Mouse (Mus musculus): ENCODE data around the gene Acbd6. TPM values are rescaled to one million over a fixed set of nuclear protein-coding genes. Genes with fewer than 3 reads are reported as not detected.

Gene Acbd6
- polyA plus RNA-seq, 1 experiment from 2014 or later, result 92.8 TPM

DNA sequence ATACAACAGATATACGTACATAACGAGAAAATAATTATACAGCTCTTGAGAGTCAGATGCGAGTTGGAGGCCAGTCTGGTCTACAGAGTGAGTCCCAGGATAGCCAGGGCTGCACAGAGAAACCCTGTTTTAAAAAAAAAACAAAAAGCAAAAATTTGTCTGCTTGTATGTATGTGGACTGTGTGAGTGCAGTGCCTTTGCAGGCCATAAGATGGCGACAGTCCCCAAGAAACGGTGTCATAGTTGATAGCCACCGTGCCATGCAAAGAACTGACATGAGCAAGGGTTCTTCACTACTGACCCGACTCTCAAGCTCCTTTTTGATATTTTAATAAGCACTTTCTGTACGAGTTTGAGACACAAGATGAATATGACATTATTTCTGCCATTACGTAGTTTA, 10.2 kb downstream of the Acbd6 start:
- H3K36me3 ChIP-seq (ENCODE audit: control insufficient read depth, insufficient read depth, low read length), result peaks cover 9% of the 10 kb centered on the region
- ATAC-seq (ENCODE audit: insufficient number of reproducible peaks, low FRiP score, low TSS enrichment, low read depth), result no peak
- no peak for DNase-seq (ENCODE audit: low spot score)
- H3K4me2 ChIP-seq (ENCODE audit: low read depth, severe bottlenecking), result no peak overlapping the region
- H3K27ac ChIP-seq (replicated peaks; ENCODE audit: low read depth, low read length), result no peak overlapping the region
- H3K4me3 ChIP-seq (ENCODE audit: low read depth, low read length), result no peak overlapping the region
- no peaks in the 10 kb centered on the region for H3K4me1 ChIP-seq (ENCODE audit: control insufficient read depth, insufficient read depth, low read length)
- 0 out of 2 replicates have a peak, but pooled peaks cover 4% of the 10 kb centered on the region for H3K9me3 ChIP-seq (ENCODE audit: control insufficient read depth, low read length)
- no peak overlapping the region for H3K9ac ChIP-seq (ENCODE audit: low read length)
- WGBS, result 94% methylated on average over 9 of the region's 9 CpGs
- H3K27me3 ChIP-seq (ENCODE audit: control insufficient read depth, insufficient read depth, low read length), result no peaks in the 10 kb centered on the region

DNA sequence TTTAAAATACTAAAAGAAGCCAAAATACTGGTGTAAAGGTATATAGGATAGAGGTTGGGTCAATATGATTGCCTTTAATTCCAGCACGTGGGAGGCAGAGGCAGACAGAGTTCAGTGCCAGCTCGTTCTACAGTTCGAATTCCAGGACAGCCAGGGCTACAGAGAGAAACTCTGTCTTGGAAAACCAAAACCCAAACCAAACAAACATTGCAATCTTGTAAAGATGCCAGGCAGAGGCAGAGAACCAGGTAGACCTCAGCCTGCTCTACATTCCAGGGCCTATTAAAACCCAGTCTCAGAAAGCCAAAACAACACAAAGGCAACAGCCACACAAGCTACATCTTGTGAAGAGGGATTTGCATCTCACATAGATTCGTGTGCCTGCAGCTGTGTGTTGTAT, 11.4 kb downstream of the Acbd6 start:
- Histone ChIP-seq H3K9me3 (ENCODE audit: control insufficient read depth, low read length) (0 out of 2 replicates have a peak, but pooled peaks cover 4% of the 10 kb centered on the region), H3K36me3 (ENCODE audit: control insufficient read depth, insufficient read depth, low read length) (peaks cover 9% of the 10 kb centered on the region), H3K27me3 (ENCODE audit: control insufficient read depth, insufficient read depth, low read length) (no peaks in the 10 kb centered on the region), H3K27ac (replicated peaks; ENCODE audit: low read depth, low read length) (no peak overlapping the region), H3K4me2 (ENCODE audit: low read depth, severe bottlenecking) (no peak overlapping the region), H3K9ac (ENCODE audit: low read length) (no peak overlapping the region), H3K4me3 (ENCODE audit: low read depth, low read length) (no peak overlapping the region), H3K4me1 (ENCODE audit: control insufficient read depth, insufficient read depth, low read length) (no peaks in the 10 kb centered on the region)
- 97% methylated on average over 4 of the region's 4 CpGs for WGBS
- ATAC-seq (ENCODE audit: insufficient number of reproducible peaks, low FRiP score, low TSS enrichment, low read depth), result no peak
- DNase-seq (ENCODE audit: low spot score), result no peak

DNA sequence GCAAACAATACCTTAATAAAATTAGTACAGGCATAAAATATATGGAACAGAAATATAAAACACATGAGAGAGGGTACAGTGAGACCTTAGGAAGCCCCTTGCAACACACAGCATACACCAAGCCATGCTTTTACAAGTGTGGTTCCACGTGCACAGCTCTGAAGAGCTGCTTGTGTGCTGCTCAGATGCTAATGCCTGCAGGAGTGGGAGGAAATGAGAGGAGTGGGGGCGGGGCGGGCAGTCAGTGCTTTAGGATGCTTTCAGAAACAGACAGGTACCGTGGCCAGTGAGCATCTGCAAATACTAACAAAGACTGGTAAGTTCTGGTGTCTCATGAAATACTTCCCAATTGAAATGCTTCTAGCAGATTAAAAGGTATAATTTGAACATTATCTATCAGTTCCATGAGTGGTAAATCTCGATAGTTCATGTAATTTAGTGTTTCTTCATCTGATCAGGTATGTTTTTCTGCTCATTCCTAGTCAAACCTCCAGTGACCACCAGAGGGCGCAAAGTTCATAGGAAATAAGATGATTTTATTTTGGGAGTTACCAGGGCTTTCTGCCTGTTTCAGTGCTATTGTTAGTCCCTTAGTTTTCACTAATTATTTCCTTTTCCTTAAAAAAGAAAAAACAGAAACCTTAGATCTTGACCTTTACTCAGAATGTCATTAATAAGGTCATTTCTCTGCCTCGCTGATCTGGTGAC, 17.2 kb downstream of the Acbd6 start:
- H3K4me1 ChIP-seq (ENCODE audit: control insufficient read depth, insufficient read depth, low read length), result no peaks in the 10 kb centered on the region
- H3K27me3 ChIP-seq (ENCODE audit: control insufficient read depth, insufficient read depth, low read length), result no peaks in the 10 kb centered on the region
- no peak overlapping the region for H3K4me2 ChIP-seq (ENCODE audit: low read depth, severe bottlenecking)
- H3K4me3 ChIP-seq (ENCODE audit: low read depth, low read length), result no peak overlapping the region
- ATAC-seq (ENCODE audit: insufficient number of reproducible peaks, low FRiP score, low TSS enrichment, low read depth) (no peak), DNase-seq (ENCODE audit: low spot score) (peak; percentile 86)
- no peak overlapping the region for H3K27ac ChIP-seq (replicated peaks; ENCODE audit: low read depth, low read length)
- H3K9me3 ChIP-seq (ENCODE audit: control insufficient read depth, low read length), result no peaks in the 10 kb centered on the region
- WGBS, result 31% methylated on average over 7 of the region's 7 CpGs
- no peaks in the 10 kb centered on the region for H3K36me3 ChIP-seq (ENCODE audit: control insufficient read depth, insufficient read depth, low read length)
- H3K9ac ChIP-seq (ENCODE audit: low read length), result no peak overlapping the region

DNA sequence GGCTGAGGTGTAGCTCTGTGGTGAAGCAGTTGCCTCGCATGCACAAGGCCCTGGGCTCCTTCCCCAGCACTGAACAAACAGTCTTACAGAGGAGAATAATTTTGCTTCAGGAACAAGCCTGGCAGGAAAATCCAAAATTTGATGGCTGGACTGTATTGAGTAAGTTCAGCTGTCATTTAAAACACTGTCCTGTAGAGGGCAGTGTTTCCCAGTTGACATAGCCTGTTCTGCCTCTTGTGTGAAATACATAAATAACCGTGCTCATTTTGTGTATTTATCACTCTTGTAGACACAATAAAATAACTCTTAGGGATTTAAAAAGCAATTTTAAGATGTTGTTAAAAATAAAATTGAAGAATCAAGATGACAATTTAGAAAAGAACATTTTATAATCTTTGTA, 18.5 kb downstream of the Acbd6 start:
- Histone ChIP-seq H3K4me3 (ENCODE audit: low read depth, low read length) (no peak overlapping the region), H3K27ac (replicated peaks; ENCODE audit: low read depth, low read length) (no peak overlapping the region), H3K27me3 (ENCODE audit: control insufficient read depth, insufficient read depth, low read length) (no peaks in the 10 kb centered on the region), H3K9ac (ENCODE audit: low read length) (no peak overlapping the region), H3K9me3 (ENCODE audit: control insufficient read depth, low read length) (no peaks in the 10 kb centered on the region), H3K4me2 (ENCODE audit: low read depth, severe bottlenecking) (no peak overlapping the region), H3K36me3 (ENCODE audit: control insufficient read depth, insufficient read depth, low read length) (no peaks in the 10 kb centered on the region), H3K4me1 (ENCODE audit: control insufficient read depth, insufficient read depth, low read length) (no peaks in the 10 kb centered on the region)
- ATAC-seq (ENCODE audit: insufficient number of reproducible peaks, low FRiP score, low TSS enrichment, low read depth) (no peak), DNase-seq (ENCODE audit: low spot score) (peak; percentile 64)
- WGBS, result 36% methylated on average over 2 of the region's 2 CpGs

DNA sequence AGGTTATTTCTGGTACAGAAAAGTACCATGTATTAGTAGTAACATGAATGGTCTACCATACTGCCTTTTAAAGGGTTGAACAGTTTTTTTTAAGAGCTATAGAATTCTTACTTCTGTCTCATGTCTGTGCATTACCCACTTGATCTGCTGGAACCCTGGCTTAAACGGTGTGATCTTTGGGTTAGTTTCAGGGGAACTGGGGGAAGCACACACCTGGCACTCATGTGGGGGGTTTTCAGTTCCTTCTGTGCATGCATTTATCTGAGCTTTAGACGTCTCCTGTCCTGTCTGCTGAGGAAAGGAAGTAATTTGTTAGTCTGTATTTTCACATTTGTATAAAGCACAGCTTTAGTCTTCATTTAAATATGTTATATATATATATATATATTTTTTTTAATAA, 19.4 kb downstream of the Acbd6 start:
- Histone ChIP-seq H3K27ac (replicated peaks; ENCODE audit: low read depth, low read length) (no peak overlapping the region), H3K9me3 (ENCODE audit: control insufficient read depth, low read length) (no peaks in the 10 kb centered on the region), H3K27me3 (ENCODE audit: control insufficient read depth, insufficient read depth, low read length) (no peaks in the 10 kb centered on the region), H3K4me3 (ENCODE audit: low read depth, low read length) (no peak overlapping the region), H3K9ac (ENCODE audit: low read length) (no peak overlapping the region), H3K4me2 (ENCODE audit: low read depth, severe bottlenecking) (no peak overlapping the region), H3K36me3 (ENCODE audit: control insufficient read depth, insufficient read depth, low read length) (no peaks in the 10 kb centered on the region), H3K4me1 (ENCODE audit: control insufficient read depth, insufficient read depth, low read length) (no peaks in the 10 kb centered on the region)
- ATAC-seq (ENCODE audit: insufficient number of reproducible peaks, low FRiP score, low TSS enrichment, low read depth), result no peak
- DNase-seq (ENCODE audit: low spot score), result no peak
- WGBS, result 71% methylated on average over 2 of the region's 2 CpGs

DNA sequence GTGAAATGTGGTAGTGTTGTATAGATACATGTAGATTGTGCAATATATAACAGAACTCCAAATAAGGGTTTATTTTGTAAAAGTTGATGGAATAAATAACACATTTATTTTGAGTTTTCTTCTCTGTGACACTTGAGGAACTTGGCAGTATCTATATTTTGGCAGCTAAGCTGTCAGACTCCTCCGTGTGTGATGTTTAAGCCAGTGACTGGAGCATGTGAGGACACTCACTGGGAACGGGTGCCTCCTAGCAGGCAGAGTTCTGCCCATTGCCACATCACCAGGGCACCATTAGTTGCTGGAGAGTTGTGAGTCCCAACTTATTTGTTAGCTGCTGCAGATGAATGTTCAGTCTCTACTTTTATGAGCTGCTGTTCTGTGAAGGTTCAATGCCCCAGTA, 30.0 kb downstream of the Acbd6 start:
- Histone ChIP-seq H3K9me3 (ENCODE audit: control insufficient read depth, low read length) (no peaks in the 10 kb centered on the region), H3K4me1 (ENCODE audit: control insufficient read depth, insufficient read depth, low read length) (no peaks in the 10 kb centered on the region), H3K27ac (replicated peaks; ENCODE audit: low read depth, low read length) (no peak overlapping the region), H3K36me3 (ENCODE audit: control insufficient read depth, insufficient read depth, low read length) (no peaks in the 10 kb centered on the region), H3K4me3 (ENCODE audit: low read depth, low read length) (no peak overlapping the region), H3K4me2 (ENCODE audit: low read depth, severe bottlenecking) (no peak overlapping the region), H3K27me3 (ENCODE audit: control insufficient read depth, insufficient read depth, low read length) (no peaks in the 10 kb centered on the region), H3K9ac (ENCODE audit: low read length) (no peak overlapping the region)
- WGBS, result 85% methylated on average over 2 of the region's 2 CpGs
- ATAC-seq (ENCODE audit: insufficient number of reproducible peaks, low FRiP score, low TSS enrichment, low read depth) (no peak), DNase-seq (ENCODE audit: low spot score) (no peak)

DNA sequence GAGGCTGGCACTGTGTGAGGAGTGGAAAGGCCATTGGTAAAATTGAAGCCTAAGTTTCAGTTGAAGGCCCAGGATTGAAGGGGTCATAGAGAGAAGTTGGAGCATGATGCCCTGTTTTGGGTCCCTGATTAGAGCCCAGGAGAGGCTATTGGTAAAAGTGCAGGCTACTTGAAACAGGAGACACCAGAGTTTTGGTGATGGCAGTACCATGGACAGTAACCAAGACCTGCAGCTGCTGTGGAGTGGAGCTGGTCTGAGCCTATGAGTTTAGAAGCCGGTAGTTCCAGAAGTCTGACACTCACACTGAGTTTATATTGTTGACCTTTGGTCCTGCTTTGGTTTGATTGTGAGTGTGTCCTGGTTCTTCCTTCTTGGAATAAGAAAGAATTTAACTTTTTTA, 36.2 kb downstream of the Acbd6 start:
- Histone ChIP-seq H3K27ac (replicated peaks; ENCODE audit: low read depth, low read length) (no peak overlapping the region), H3K36me3 (ENCODE audit: control insufficient read depth, insufficient read depth, low read length) (no peaks in the 10 kb centered on the region), H3K9me3 (ENCODE audit: control insufficient read depth, low read length) (no peaks in the 10 kb centered on the region), H3K4me2 (ENCODE audit: low read depth, severe bottlenecking) (no peak overlapping the region), H3K9ac (ENCODE audit: low read length) (no peak overlapping the region), H3K4me3 (ENCODE audit: low read depth, low read length) (no peak overlapping the region), H3K27me3 (ENCODE audit: control insufficient read depth, insufficient read depth, low read length) (no peaks in the 10 kb centered on the region), H3K4me1 (ENCODE audit: control insufficient read depth, insufficient read depth, low read length) (no peaks in the 10 kb centered on the region)
- peak; percentile 54 for DNase-seq (ENCODE audit: low spot score)
- 48% methylated on average over 1 of the region's 1 CpGs for WGBS
- no peak for ATAC-seq (ENCODE audit: insufficient number of reproducible peaks, low FRiP score, low TSS enrichment, low read depth)

DNA sequence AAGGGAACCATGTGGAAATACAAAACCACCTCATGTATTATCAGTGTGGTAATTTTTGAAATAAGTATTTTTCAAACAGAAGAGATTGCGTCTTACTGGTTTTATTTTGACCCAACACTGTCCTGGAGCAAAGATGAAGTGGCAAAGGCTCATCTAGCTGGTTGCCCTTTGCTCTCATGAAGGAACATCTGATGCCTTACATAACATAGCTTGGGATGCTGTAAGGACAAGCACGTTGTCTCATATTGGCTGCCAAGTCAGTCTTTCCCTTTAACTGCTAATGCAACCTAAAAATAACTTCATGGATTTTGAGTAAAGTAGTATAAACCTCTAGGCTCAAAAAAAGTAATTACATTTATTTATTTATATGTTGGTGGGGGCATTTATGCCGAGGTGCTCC, 38.7 kb downstream of the Acbd6 start:
- DNase-seq (ENCODE audit: low spot score) (no peak), ATAC-seq (ENCODE audit: insufficient number of reproducible peaks, low FRiP score, low TSS enrichment, low read depth) (no peak)
- no peak overlapping the region for H3K27ac ChIP-seq (replicated peaks; ENCODE audit: low read depth, low read length)
- H3K9ac ChIP-seq (ENCODE audit: low read length), result no peak overlapping the region
- 95% methylated on average over 3 of the region's 3 CpGs for WGBS
- no peaks in the 10 kb centered on the region for H3K36me3 ChIP-seq (ENCODE audit: control insufficient read depth, insufficient read depth, low read length)
- H3K4me3 ChIP-seq (ENCODE audit: low read depth, low read length), result no peak overlapping the region
- no peak overlapping the region for H3K4me2 ChIP-seq (ENCODE audit: low read depth, severe bottlenecking)
- H3K9me3 ChIP-seq (ENCODE audit: control insufficient read depth, low read length), result no peaks in the 10 kb centered on the region
- no peaks in the 10 kb centered on the region for H3K27me3 ChIP-seq (ENCODE audit: control insufficient read depth, insufficient read depth, low read length)
- H3K4me1 ChIP-seq (ENCODE audit: control insufficient read depth, insufficient read depth, low read length), result no peaks in the 10 kb centered on the region

DNA sequence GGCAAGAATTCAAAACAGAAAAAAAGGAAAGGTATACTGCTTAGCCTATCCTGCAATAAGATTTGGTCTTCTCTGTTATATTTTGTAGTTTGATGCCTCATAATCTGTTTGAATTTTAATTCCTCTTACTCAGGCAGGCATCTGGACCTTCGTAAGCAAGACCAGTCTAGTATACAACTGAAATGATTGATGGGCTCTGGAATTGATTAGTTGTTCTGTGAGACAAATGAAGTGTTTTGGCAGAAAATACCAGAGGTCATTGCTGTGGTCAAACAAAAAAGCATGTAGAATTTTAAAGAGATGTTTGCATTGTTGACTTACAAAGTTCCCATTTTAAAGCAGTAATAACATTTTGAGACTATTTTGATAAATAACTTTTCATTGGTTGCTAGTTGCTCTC, 46.8 kb downstream of the Acbd6 start:
- no peaks in the 10 kb centered on the region for H3K9me3 ChIP-seq (ENCODE audit: control insufficient read depth, low read length)
- no peak overlapping the region for H3K4me3 ChIP-seq (ENCODE audit: low read depth, low read length)
- no peak overlapping the region for H3K27ac ChIP-seq (replicated peaks; ENCODE audit: low read depth, low read length)
- ATAC-seq (ENCODE audit: insufficient number of reproducible peaks, low FRiP score, low TSS enrichment, low read depth), result no peak
- H3K27me3 ChIP-seq (ENCODE audit: control insufficient read depth, insufficient read depth, low read length), result no peaks in the 10 kb centered on the region
- no peak overlapping the region for H3K9ac ChIP-seq (ENCODE audit: low read length)
- no peak for DNase-seq (ENCODE audit: low spot score)
- no peaks in the 10 kb centered on the region for H3K36me3 ChIP-seq (ENCODE audit: control insufficient read depth, insufficient read depth, low read length)
- no peak overlapping the region for H3K4me2 ChIP-seq (ENCODE audit: low read depth, severe bottlenecking)
- 14% methylated on average over 1 of the region's 1 CpGs for WGBS
- H3K4me1 ChIP-seq (ENCODE audit: control insufficient read depth, insufficient read depth, low read length), result peaks cover 13% of the 10 kb centered on the region; the same call in 1 of the 2 replicates

All from limb, embryonic 11.5 days (tissue).